Mouse (Mus musculus): ENCODE measurements around the gene Atrnl1.
"Not testable (repeated sequence)": the region's sequence is repeated elsewhere in the genome, so short reads cannot be mapped to it uniquely, and the experiment has no call there.

Gene Atrnl1

DNA sequence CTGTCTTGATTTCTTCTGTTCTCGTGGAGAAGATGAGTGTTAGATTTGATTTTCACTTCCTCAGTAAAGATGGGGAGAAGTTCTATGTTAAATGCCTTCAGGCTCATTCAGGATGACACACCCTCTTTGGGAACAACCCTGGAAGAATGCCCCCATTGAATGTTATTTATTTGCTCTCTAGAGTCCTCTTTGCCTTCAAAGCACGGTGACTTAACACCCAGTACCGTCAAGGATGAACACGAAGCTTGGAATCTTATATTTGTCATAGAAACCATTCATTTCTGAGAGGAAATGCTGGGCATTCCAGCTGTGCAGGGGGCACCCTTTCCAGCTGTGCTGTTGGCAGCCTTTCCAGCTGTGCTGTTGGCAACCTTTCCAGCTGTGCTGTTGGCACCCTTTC lies 212.6 kb downstream of the Atrnl1 start:
- no peak for DNase-seq (ENCODE audit: low spot score)

DNA sequence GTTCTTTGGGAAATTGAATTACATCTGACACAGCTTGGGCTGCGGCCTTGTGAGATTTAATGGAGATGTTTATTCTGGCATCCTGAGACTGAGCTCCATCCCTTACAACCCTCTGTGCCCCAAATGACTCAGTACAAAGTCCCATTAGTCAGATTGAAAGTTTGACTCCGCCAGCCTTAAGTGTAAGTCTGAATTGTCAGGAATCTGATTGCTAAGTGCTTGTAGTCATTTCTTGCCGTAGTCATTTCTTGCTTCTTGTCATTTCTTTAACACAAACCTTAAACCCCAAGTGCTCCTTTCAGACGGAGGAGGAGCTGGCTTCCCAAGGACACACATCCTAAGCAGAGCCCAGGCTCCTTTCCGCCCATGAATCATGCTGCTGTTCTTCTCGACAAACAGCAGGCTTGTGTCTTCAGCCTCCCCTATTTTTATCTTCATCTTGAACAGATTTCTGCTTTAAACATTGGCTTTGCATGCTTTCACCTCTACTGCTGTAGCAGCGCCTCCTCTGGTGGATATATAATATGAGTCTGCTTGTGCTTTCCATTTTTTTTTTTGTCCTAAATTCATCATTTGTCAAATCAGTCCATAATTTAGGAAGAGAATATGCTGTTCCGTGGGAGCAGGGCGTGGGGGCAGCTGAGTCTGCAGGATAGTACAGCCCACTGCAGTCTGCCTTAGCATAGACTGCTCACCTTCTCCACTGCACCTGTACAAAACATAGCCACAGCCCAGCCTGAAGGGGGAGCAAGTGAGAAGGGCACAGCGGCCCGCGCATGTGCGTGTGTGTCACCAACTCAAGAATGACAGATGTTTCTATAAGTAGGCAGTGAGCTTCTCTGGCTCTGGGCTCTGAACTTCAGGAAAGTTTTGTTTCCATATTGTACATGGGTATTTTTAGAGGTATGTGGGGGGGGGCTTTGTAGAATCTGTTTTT lies 214.7 kb downstream of the Atrnl1 start:
- no peak for DNase-seq (ENCODE audit: low spot score)

DNA sequence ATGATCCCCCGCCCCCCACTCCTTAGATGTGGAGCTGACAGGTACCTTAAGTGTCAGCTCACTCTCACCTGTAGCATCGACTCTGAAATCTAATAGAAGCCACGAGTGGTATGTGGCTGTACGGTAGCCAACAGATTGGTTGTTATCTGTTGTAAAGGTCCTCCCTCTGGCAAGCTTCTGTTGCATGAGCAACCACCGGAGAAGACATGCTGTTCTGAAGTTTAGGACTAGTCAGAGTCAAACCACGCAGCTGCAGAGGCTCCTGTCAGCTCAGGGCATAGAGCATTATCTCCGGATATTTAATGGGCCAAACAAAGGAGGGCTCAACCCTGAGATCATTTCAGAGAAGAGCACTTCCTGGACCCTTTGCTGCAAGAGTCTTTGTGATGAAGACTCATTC lies 222.2 kb downstream of the Atrnl1 start:
- DNase-seq (ENCODE audit: low spot score), result no peak

DNA sequence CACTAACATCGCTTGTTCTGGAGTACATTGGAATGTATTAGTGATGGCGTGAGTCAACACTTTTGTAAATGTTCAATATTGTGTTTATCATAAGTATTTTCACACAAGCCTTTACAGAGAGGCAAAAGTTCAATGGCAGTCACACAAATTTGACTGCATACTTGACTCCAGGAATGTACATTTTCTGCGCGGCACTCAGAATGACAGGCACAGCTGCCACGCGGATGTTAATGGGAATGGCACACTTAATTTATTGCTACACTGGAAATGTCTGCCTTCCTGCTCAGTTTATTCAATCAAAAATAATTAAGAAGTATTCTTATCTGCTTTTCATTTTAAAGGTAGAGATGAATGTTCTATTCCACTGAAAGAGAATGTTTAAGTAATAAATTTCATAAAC lies 227.0 kb downstream of the Atrnl1 start:
- no peak for DNase-seq (ENCODE audit: low spot score)

DNA sequence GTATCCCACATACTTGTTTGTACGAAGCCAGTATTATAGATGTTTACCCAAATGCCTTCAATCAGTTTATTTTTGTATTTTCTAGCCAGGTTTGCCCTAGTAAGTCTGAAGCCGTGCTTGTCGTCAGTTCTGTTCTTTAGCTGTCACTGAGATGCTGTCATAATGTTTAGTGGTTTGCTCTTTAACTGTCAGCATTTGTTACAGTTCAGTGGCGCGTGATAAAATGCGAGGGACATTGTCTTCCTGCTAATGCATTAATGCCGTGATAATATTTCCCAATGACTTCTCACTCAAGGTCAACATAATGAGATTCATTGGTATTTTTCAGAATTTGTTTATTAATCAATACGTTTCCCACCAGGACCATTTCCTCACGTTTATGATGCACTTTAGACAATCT lies 227.7 kb downstream of the Atrnl1 start:
- no peak for DNase-seq (ENCODE audit: low spot score)

DNA sequence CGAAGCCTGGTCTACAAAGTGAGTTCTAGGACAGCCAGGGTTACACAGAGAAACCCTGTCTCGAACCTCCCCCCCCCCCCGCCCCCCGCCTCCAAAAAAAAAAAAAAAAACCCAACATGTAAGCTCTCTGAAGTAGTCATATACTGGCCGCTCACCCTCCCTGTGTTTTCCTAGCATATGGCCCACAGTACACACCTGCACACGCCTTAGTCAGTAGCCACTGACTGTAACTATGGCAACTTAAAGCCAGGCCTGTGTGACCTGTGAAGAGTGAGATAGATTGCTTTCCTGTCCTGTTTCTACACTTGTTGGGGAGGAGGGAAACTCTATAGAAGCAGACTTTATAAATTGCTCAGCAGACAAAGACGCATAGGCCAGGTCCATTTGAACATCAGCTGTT lies 239.1 kb downstream of the Atrnl1 start:
- no peak for DNase-seq (ENCODE audit: low spot score)

DNA sequence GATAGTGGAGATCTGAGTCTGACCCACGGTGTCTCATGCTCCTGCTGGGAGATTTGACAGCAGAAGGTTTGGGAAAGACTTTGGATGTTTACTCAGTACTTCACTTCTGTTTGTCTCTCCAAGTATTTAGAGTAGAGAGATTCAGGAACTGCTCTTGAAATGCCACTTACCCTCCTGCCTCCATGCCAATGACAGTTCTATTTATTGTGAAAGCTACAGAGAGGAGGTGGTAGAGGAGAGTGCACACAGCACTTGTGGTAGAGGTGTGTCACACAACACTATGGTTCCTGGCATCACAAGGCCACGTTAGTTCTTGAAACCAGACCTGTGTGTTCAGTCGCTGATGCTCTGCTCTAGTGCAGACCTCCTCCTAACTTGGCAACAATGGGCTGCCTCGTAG lies 257.5 kb downstream of the Atrnl1 start:
- DNase-seq (ENCODE audit: low spot score), result no peak

DNA sequence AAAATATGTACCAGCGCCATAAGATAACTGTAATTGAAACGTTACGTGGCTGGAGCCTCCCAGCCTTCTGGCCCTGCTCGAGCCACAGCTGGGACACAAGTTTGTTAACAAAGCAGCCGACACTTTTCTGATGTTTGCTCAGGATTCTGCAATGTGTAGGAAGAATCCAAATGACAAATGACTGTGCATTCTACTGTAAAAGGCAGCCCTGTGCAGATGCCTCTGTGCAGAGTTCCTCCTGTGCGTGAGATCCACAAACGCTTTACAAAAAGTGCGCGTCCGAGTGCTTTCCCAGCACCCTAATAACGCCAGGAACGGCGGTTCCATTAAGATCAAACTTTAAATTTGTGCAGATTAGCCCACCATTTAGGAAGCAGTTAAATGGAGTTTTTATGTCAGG lies 260.0 kb downstream of the Atrnl1 start:
- no peak for DNase-seq (ENCODE audit: low spot score)

DNA sequence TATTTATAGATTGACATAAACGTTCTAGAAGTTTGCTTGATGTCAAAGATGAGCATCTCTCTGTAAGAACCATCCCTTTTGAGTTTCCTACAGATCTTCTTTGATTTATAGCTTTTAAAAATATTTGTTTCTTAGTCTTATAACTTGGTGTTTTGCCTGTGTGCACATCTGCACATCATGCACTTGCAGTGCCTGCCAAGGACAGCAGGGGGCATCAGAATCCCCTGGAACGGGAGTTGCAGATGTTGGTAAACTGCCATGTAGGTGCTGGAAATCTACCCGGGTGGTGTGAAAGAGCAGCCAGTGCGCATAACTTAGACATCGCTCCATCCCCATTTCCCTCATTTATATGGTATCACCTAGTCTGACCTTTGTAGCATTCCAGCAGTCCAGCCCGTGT lies 265.2 kb downstream of the Atrnl1 start:
- DNase-seq (ENCODE audit: low spot score), result no peak

DNA sequence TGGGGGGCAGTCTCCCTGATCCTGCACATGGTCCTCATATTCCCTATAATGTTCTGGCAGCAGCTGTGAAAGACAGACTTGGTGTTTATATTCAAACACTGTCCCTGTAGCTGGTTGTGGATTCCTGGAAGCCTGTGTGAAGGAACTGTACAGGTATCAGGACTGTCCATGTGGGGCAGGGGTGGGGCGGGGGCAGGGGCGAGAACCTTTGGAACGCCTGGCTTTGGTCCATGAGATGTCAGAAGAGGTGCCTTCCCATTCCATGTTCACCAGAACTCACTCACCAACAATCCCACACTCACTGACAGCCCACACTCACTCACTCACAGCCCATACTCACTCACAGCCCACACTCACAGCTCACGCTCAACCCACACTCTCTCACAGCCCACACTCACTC lies 266.5 kb downstream of the Atrnl1 start:
- DNase-seq (ENCODE audit: low spot score), result no peak

DNA sequence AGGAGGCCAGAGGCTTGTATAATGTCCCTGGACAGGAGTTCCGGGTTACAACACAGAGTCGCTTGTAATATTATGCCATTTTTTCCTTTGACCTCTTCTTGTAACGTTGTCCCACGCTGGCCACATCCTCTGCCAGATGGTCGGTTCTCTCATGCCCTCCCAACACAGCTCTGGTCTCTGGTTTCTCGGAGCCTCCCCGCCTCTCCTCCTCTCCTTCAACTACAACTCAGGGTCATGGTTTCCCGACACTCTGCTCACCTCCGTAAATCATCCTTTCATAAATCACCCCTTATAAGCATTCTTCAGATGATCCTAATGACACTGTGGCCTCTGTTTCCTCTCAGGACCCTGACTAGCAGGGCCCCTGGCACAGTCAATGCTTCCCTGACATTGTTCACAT lies 267.7 kb downstream of the Atrnl1 start:
- DNase-seq (ENCODE audit: low spot score), result no peak

DNA sequence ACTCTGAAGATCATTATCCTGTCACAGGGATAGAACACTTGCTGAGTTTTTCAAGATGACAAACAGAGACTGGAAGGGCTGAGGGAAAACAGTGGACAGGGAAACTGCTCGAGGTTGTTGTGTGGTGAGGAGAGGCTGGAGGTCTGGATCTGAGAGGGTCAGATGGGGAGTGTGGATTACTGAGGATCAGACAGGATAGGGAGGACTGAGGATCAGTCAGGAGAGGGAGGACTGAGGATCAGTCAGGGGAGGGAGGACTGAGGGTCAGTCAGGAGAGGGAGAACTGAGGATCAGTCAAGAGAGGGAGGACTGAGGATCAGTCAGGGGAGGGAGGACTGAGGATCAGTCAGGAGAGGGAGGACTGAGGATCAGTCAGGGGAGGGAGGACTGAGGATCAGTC lies 269.0 kb downstream of the Atrnl1 start:
- not testable (repeated sequence) for DNase-seq (ENCODE audit: low spot score)

DNA sequence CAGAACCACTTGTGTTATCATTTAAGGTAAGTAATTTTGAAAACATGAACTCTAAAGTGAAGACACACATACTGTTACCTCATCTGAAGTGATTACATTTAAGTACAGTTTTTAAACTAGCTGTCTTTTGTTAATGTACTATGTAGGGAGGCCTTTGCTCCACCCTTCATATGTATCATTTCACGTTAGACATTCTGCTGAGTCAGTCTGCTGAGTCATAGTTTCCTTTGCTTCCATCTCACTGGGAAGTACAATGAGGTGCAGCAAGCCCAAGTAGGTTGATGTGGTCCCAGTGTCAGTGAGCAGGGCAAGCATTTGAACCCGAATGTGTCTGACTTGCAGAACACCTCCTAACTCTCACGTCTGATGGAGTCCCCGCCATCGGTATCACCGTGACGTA lies 271.1 kb downstream of the Atrnl1 start:
- DNase-seq (ENCODE audit: low spot score), result no peak

DNA sequence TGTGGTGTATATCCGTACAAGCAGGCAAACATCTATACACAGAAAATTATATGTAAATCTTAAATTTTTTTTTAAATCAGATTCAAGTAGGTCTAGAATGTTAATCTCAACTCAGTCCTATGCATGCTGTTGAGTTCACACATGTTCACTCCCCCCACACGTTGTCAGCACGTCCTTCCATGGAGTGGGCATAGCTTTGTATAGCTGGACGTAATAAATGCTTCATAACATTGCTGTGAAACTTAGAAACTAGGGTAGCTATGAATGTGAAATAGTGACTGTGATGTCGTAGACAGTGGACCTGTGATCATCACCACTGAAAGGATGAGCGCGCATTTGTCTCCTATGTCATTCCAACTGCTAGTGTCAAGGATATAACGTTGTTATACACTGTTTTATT lies 278.0 kb downstream of the Atrnl1 start:
- no peak for DNase-seq (ENCODE audit: low spot score)

DNA sequence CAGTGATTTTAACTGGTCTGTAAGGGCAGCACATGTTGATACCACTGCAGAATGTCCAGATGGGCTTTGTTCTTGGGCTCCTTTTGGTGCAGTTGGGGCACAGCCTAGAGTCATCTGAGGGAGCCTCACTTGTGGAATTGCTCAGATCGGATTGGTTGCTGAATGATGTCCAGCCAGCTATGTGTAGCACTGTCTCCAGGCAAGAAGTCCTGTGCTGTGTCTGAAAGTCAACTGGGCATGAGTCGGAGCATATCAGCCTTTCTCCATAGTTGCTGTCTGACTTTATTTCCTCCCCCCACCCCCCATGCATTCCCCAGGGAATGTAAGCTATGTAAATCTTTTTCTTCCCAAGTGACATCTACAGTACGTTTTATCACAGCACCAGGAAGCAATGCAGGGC lies 278.9 kb downstream of the Atrnl1 start:
- DNase-seq (ENCODE audit: low spot score), result no peak

DNA sequence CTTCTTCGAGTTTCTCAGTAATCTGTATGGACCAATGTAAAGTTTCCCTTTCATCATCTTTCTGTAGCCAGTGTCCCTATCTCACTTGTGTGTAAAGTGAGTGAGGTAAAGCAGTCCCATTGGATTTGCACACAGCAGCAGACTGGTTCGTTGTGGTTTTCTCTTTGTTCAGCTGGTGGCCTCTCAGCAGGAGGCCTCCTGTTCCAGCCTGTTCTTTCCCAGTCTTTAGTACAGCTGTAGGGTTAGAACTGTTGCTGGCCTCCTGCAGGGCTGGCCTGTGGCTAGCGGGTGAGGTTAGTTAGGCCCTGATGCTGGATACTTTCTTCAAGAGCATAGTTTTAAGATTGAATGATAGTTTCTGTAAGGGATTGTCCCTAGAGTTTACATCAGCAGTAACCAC lies 280.1 kb downstream of the Atrnl1 start:
- DNase-seq (ENCODE audit: low spot score), result no peak

DNA sequence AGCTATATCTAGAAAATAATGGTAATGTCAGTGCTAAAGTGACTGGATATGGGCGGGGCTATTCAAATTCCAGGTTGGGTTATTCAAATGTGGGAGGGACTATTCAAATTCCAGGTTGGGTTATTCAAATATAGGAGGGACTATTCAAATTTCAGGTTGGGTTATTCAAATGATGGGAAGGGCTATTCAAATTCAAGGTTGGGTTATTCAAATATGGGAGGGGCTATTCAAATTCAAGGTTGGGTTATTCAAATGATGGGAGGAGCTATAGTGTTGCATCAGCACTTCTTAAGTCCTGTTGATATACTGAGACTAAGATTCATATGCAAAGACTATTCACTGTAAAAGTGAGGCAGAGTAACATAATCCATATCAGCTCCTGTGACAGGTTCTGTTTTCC lies 283.4 kb downstream of the Atrnl1 start:
- DNase-seq (ENCODE audit: low spot score), result no peak

DNA sequence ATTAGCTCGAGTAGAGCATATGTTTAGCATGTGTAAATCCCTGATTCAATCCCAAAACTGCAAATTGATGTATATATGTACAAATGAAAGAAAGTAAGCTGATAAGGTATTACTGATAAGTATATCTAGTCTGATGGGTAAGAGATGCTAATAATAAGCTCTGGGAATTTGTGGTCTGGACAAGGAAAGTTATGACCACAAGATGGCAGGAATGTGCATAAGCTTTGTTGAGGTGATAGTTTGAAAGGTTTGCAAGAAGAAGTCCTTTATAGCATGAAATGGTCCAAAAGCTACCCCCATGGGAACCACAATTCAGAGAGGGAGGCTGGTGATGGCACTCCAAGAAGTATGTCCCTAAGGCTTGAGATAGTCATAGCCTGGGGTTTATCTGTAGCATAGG lies 289.2 kb downstream of the Atrnl1 start:
- DNase-seq (ENCODE audit: low spot score), result no peak

DNA sequence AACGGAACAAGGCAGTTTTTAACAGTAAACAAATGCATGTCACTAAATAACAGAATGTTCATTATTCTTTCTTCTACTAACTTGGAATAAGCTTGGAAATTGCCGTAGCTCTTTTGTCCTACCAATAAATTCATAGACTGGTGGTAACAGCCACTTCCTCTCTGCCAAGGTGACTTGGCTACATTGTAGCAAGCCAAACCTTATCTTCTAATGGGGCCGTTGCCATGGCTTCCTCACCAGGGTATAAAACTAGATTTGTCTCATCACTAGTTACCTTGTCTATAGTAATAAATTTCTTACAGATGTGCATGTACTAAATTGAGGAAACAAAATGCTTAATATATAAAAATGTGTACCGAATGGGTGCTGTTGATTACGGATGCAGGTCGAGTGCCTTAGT lies 298.6 kb downstream of the Atrnl1 start:
- no peak for DNase-seq (ENCODE audit: low spot score)

DNA sequence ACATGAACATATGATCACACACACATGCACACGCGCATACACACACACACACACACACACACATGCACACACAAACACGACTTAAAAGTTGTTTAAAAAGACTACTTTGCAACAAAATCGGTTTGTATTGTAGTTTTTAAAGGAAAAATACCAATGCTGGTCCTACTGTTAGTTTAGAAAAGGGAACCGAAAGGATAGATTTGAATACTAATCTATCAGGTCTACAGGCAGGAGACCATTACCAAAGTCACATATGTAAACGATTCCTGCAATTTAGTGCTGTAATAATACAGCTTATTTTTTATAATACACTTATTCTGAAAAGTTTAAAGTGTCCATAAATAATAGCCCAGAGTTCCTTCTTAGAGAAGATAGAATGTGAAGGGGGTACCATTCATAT lies 299.8 kb downstream of the Atrnl1 start:
- no peak for DNase-seq (ENCODE audit: low spot score)

DNA sequence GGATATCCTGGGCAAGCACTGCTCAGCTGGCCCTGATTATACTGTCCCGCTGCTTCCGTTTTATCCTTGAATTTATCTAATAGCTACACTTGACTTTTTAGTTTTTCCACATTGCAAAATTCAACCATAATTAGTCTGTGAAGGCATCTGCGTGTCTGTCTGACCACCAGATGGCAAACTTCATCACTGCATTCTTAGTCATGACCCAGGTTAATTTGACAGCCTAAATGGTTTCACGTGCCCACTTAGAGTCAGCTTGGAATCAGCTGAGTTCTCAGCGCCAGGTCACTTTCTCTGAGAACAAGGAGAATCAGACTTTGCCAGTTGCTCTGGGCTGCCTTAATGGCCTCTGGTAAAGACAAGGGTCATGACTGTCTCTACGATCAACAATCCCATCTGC lies 305.5 kb downstream of the Atrnl1 start:
- DNase-seq (ENCODE audit: low spot score), result no peak

DNA sequence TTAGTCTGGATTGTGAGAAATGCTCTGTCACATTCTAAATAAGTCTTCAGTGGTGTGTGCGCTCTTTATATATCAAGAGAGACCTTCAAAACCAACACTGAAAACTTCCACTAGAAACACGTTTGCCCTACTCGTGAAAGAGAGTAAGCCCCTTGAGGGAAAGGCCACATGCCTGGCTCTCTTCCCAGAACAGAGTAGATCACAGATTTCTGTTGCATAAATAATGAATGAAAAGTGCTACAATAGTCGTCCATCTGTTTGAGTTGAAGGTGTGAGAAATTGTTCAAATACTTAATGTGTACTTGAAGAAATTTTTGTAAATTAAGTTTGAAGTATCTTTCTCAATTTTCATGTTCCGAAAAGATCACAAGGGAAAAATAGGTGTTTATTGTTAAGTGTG lies 312.2 kb downstream of the Atrnl1 start:
- no peak for DNase-seq (ENCODE audit: low spot score)

DNA sequence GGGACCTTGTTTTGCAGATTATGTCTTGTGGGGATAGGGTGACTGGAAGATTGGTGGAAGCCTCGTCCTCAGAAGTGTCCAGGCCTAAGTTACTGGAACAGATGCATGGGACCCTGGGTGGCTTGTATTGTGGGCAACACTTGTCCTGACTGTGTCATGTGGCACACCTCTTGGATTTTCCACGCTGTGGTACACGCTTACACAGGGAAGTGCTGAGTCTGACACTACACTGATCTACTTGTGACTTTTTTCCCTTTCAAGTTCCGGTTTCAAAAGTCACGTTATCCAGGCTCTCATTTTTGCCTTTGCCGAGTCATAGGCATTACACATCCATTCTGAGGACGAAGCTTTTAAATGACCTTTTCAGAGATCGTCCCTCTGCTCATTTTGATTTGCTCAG lies 314.0 kb downstream of the Atrnl1 start:
- DNase-seq (ENCODE audit: low spot score), result no peak

DNA sequence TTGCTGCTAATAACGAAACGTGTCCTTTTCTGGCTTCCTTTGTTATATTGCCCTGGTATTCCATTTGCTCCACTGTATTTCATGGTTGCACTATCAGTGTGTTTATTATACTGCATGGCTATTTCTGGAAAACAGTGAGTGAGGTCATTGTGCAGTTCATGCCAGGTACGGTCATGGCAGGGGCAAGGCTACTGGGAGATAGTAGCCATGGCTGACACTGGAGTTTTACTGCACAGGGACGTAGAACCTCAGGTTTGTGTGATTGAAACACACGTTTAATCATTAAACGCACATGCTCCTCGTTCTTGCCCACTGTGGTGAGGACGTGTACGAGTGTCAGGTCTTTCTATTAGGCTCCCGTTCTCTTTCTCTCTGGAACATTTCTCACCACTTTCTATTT lies 314.8 kb downstream of the Atrnl1 start:
- DNase-seq (ENCODE audit: low spot score), result no peak
